Mouse (Mus musculus) MEL-GATA-1-ER (cell line): Measurements from ENCODE around the gene Tnrc6c.

Source experiments
- DNase-seq: peaks from one replicate; pipeline ENCODE4 v3.0.0-alpha.2; 2012; ENCODE audit warnings: low read depth; ENCODE audit errors: extremely low read depth

The Tnrc6c gene

GRCm38 (mm10) chr11:117638386-117638785 is 15.7 kb upstream of the Tnrc6c start:
- DNase-seq = no peak

- DNase-seq = no peak
Measured at GRCm38 (mm10) chr11:117638809-117639208, 15.3 kb upstream of the Tnrc6c start.

DNA sequence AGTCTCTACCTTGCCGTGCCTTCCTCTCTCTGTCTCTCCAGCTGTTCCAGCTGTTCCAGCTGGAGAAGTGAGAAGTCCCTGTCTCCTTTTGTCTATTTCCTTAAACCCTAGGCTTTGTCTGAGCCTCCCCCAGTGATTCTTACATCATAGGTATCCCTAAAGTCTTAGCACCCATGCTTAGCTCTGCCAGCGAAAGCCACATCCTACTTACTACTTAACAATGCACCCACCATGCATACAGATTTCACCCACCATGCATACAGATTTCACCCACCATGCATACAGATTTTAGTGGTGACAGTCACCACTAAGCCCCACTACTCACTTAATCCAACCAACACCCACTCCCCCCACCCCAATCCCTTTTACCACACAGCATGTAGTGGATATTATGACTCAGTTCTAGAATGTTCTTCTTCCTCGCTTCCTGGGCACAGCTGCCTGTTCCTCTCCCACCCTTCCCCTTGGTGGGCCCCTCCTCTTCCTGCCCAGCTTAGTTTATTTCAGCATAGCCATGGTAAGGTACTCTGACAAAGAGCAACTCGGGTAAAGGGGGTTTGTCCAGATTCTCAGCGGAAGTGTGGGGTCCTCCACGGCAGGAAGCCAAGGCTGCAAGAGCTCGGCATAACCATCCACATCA is 14.6 kb upstream of the Tnrc6c start:
- DNase-seq = no peak

DNA sequence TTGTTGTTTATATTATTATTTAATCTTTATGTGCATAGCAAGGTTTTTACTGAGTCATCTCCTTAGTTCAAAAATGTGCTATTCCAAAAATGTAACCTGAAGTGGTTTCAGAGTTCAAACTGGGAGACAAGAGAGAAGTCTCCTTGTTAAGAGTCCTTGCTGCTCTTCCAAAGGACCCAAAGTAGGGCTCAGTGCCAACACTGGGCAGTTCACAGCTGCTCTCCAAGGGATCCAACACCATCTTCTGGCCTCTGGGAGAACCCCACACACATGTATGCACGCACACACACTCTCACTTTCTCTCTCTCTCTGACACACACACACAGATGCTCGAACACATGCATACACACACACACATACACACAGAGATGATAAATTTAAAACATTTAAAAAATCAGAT is 11.9 kb upstream of the Tnrc6c start:
- DNase-seq = no peak

- DNase-seq = no peak
Measured at GRCm38 (mm10) chr11:117643240-117643639, 10.8 kb upstream of the Tnrc6c start.

DNA sequence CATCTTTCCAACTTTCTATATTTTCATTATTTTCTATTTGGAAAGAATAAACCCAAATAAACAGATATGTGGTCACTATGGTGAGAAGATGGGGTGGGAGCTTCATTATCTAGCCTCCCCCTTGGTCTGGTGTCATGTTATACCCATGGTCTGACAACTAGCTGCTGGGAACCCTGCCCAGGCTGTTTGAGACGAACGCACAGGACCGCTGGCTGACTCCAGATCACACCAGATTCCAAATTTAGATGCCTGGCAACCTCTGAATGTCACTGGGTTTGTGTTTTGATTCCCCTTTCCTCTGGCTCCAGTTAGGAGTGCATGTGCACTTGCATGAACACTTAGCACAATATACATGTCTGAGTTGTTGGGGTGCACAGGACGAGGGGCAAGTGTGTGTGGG is 7.3 kb upstream of the Tnrc6c start:
- DNase-seq = no peak

DNA sequence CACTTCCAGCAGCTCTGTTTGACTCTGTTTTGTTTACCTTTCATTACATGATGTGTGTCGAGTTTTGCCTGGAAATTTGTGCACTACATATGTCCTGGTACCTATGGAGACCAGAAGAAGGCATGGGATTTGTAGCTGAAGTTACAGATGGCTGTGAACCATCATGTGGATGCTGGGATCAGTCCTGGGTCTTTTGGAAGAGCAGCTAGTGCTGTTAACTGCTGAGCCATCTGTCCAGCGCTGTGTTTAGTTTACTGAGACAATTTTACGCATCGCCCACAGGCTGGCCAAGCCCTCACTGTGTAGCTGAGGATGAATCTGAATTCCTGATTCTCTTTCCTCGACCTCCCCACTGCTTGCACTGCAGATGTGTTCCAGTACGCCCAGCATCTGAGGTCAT is 6.1 kb upstream of the Tnrc6c start:
- no peak for DNase-seq

- no peak for DNase-seq
Measured at GRCm38 (mm10) chr11:117650721-117651644, 3.1 kb upstream of the Tnrc6c start.

GRCm38 (mm10) chr11:117652907-117653306 is 1.2 kb upstream of the Tnrc6c start:
- no peak for DNase-seq

GRCm38 (mm10) chr11:117654380-117654924 is 363 bp downstream of the Tnrc6c start:
- peak; percentile 94 for DNase-seq

- DNase-seq = no peak
Measured at GRCm38 (mm10) chr11:117654934-117655291, 824 bp downstream of the Tnrc6c start.

- peak; percentile 41 for DNase-seq
Measured at GRCm38 (mm10) chr11:117655292-117656076, 1.4 kb downstream of the Tnrc6c start.

- no peak for DNase-seq
Measured at GRCm38 (mm10) chr11:117656077-117656401, 1.9 kb downstream of the Tnrc6c start.

GRCm38 (mm10) chr11:117658974-117659373 is 4.9 kb downstream of the Tnrc6c start:
- no peak for DNase-seq

DNA sequence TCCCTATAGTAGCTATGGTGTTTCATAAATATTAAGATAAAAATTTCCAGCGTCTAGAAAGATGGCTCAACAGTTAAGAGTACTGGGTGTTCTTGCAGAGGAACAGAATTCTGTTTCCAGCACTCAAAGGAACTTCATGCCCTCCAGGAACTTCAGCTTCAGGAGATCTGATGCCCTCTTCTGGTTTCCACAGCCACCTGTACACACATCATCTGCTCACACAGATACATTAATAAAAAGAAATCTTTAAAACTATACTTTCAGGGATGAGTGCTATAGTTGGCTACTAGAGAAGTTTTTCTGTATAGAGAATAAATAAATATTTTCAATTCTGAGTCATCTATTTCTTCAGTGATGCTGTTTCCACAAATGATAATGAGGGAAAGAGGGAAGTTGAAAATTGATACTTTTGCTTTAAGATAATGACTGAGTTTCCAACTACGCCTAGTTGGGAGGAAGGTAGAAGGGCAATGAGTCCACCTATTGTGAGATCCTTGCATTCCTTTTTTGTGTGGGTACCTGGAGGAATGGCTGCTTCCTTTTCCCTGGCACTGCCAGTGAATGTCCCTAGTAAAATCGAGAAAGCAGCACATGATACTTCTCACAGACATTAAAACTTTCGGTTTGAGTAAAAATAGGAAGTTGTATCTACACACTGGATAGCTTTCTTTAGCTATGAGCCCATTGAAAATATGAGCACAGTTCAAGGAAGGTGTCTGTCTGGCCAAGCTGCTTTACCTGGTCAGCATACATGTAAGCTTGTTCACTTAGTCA is 9.1 kb downstream of the Tnrc6c start:
- peak; percentile 31 for DNase-seq

DNA sequence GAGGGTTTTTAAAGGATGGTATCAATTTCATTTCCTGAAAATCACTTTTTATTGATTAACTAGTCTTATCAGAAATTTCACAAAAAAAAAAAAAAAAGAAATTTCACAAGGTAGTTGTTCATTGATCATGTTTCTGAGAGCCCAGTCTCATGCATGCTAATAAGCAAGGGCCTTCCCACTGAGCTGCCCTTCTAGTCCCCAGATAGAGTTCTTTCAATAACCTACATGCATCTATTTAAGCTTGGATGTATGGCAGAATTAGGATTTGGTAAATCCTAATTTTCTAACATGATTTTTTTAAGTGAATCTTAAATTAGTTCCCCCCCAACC is 9.7 kb downstream of the Tnrc6c start:
- no peak for DNase-seq

DNA sequence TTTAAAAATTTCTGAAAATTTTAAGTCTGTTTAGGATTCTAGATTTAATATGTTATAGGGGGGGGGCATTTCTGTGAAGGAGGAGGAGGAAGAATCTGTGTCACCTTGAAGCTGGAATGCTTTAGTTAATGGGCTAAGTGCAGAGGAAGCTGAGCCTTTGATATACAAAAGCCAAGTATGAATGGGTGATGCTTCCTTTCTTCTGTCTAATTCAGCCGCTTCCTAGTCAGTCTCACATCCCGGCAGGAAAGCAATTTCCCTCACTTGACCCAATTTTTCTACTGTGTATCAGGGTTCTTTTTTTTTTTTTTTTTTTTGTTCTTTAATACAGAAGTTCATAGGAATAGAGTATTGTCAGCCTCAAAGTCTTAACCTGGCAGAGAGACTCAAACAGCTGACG is 11.1 kb downstream of the Tnrc6c start:
- DNase-seq = no peak

DNA sequence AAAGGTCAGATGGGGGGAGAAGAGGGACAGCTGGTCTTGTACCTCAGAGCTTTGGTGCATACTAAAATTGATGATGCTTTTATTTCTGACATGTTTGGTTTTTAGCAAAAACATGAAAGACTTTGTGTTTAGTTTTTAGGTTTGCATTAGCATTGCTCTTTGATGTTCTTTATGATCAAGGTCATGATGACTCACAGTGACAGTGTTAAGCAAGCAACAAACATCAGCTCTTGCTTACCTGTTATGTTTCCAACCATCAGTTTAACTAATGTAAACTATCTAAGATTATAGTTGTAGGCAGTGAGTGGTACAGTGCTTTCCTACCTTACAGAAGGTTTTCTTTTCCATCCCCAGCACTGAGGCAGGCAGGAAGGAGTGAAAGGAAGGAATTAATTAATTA is 12.5 kb downstream of the Tnrc6c start:
- DNase-seq = no peak

DNA sequence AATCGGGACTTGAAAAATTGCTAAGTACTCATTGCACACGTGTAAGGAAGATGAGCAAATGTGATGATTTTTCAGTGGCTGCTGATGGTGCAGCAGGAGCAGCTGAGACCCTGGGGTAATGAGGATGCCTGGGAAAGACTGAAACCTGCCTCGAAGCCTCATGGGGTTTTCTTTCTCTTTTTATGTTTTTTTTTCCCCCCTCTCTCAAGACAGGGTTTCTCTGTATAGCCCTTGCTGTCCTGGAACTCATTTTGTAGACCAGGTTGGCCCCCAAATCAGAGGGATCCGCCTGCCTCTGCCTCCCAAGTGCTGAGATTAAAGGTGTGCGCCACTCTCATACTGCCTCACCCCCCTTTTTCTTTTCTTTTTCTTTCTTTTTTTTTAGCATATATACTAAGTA is 13.1 kb downstream of the Tnrc6c start:
- no peak for DNase-seq

GRCm38 (mm10) chr11:117667825-117668224 is 13.7 kb downstream of the Tnrc6c start:
- no peak for DNase-seq

DNA sequence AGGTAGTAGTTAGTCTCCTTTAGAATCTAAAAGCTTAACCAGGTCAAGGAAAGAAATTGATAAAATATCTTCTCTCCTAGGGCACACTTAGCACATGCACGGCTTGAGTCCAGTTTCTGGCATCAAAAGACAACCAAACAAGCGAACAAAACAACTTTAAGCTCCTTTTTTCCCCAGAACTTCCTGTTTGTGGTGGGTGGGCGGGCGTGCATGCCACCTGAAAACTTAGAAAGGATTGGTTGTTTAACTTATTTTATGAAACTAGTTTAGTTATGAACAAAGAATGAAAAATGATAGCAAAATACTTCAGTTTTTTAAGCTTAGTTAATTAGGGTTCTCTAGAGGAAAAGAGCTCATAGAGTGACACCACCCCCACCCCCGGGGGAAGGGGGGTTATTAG is 17.5 kb downstream of the Tnrc6c start:
- no peak for DNase-seq
